Mouse (Mus musculus) E14TG2a.4 (cell line): ENCODE data around the gene 9230102O04Rik.

Source experiments
- H3K27me3 ChIP-seq: 2 replicates; pipeline ENCODE4 v1.6.1; 2014; ENCODE audit warnings: low read length, control low read depth; ENCODE audit not compliant: insufficient read depth
- H3K36me3 ChIP-seq: 2 replicates; pipeline ENCODE4 v1.6.1; 2014; ENCODE audit warnings: low read length, control low read depth; ENCODE audit not compliant: insufficient read depth
- H3K4me1 ChIP-seq: replicated peaks from 2 replicates; pipeline ENCODE4 v1.6.1; 2014; ENCODE audit warnings: low read depth, low read length, control low read depth
- H3K4me3 ChIP-seq: replicated peaks from 2 replicates; pipeline ENCODE4 v1.5.1; 2014; ENCODE audit warnings: mild to moderate bottlenecking, low read length
- H3K9me3 ChIP-seq: 2 replicates; pipeline ENCODE4 v1.6.1; 2014; ENCODE audit warnings: low read length, control low read depth
- CTCF ChIP-seq: conservative IDR thresholded peaks from 2 replicates; pipeline ENCODE4 v1.5.1; 2014; ENCODE audit warnings: low read length
- NANOG ChIP-seq: IDR thresholded peaks from 2 replicates; pipeline ENCODE4 v1.6.1; 2014; ENCODE audit warnings: borderline replicate concordance, low read length, mixed read lengths
- POU5F1 ChIP-seq: IDR thresholded peaks from 2 replicates; pipeline ENCODE4 v1.6.1; 2014; ENCODE audit warnings: low read length, borderline replicate concordance

The 9230102O04Rik gene

DNA sequence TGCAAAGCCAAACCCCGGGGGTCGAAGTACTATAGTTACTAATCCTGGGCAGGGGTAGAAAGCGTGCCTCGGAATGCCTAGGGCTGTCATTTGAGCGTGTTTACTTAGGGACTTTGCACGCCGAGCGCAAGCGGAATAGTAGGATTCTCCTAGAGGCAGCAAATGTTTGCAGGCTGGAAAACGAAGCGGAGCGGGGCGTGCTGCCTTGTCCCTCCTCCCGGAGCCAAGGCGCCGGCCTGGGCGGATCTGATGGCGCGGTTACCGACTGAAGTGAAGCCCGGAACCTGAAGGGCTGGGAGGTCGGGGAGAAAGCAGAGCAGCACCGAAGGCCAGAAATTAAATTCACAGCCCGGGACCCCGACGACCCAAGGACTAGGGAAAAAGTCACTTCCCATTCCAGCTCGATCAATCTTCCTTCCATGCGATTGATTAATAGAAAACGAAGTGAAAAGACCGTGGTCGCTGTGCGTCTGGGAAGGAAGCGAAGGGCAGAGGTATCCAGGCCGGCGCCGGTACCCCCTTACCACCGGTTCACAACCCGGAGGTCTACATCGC is 6.9 kb downstream of the 9230102O04Rik start:
- H3K4me3 ChIP-seq, result peak overlapping the region; percentile 51
- TF ChIP-seq POU5F1 (no peak), CTCF (no peak), NANOG (no peak)
- peaks cover 68% of the 10 kb centered on the region for H3K4me1 ChIP-seq
- no peaks in the 10 kb centered on the region for H3K36me3 ChIP-seq
- no peaks in the 10 kb centered on the region for H3K9me3 ChIP-seq
- peaks cover 98% of the 10 kb centered on the region for H3K27me3 ChIP-seq

- Histone ChIP-seq H3K4me1 (peaks cover 74% of the 10 kb centered on the region), H3K36me3 (no peaks in the 10 kb centered on the region), H3K9me3 (no peaks in the 10 kb centered on the region), H3K4me3 (peak overlapping the region; percentile 65), H3K27me3 (peaks cover 98% of the 10 kb centered on the region)
- TF ChIP-seq POU5F1 (no peak), NANOG (no peak), CTCF (no peak)
Measured at GRCm38 (mm10) chr2:9881611-9882023, 7.7 kb downstream of the 9230102O04Rik start.

GRCm38 (mm10) chr2:9881051-9881591 is 8.2 kb downstream of the 9230102O04Rik start, which contains the start of gene 4930412O13Rik:
TSS of gene 4930412O13Rik (plus strand) at chr2:9881252.
- Histone ChIP-seq H3K4me1 (peaks cover 77% of the 10 kb centered on the region), H3K4me3 (peak within 1 kb of the TSS; percentile 65), H3K27me3 (peaks cover 98% of the 10 kb centered on the region), H3K36me3 (no peaks in the 10 kb centered on the region), H3K9me3 (no peaks in the 10 kb centered on the region)
- TF ChIP-seq NANOG (no peak), POU5F1 (no peak), CTCF (no peak)

- TF ChIP-seq CTCF, result no peak
- no peak for TF ChIP-seq NANOG
- no peak for TF ChIP-seq POU5F1
- Histone ChIP-seq H3K4me1 (peaks cover 75% of the 10 kb centered on the region), H3K36me3 (no peaks in the 10 kb centered on the region), H3K27me3 (peaks cover 98% of the 10 kb centered on the region), H3K9me3 (no peaks in the 10 kb centered on the region), H3K4me3 (no peak overlapping the region)
Measured at GRCm38 (mm10) chr2:9880271-9880670, 9.1 kb downstream of the 9230102O04Rik start.

DNA sequence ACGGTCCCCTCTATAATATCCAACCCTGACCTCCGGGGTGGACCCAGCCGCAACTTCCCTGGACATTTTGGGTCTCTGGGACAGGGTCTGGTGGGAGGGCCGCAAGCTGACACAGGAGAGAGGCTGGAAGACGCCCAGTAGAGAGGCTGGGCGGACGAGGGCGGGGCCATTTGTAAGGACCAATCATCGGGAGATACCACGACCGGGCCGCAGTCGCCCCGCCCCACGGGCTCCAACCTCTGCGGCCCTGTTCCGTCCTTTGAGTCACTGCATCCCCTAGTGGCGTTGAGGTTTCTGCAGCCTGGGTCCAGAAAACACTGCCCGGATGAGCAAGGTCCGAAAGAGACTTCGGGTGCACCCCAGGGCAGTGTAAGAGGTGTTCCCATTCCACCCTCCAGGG is 9.8 kb downstream of the 9230102O04Rik start:
- peaks cover 98% of the 10 kb centered on the region for H3K27me3 ChIP-seq
- no peaks in the 10 kb centered on the region for H3K36me3 ChIP-seq
- TF ChIP-seq POU5F1 (no peak), CTCF (peak; percentile 84), NANOG (no peak)
- H3K9me3 ChIP-seq, result no peaks in the 10 kb centered on the region
- peak overlapping the region; percentile 76 for H3K4me3 ChIP-seq
- peaks cover 76% of the 10 kb centered on the region for H3K4me1 ChIP-seq

DNA sequence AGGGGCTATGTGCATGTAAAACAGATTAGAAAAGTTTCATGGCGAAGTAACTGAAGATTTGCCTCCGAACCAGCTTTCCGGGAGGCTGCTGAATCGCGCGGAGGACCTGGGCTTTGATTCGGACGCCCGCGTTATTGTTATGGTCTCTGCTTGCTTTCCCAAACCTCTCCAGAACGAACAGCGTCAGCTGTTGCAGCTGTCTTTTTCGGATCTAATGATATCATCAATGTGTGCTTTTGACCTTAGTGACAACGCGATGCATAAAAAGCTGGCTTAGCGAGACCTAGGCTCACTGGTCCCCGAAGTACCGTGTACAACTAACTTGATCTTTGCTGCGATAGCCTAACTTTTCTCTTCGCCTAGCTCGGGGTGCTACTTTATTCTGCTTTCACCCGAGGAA is 10.2 kb downstream of the 9230102O04Rik start:
- no peak for TF ChIP-seq CTCF
- no peak for TF ChIP-seq POU5F1
- TF ChIP-seq NANOG, result no peak
- Histone ChIP-seq H3K9me3 (no peaks in the 10 kb centered on the region), H3K36me3 (no peaks in the 10 kb centered on the region), H3K4me3 (peak overlapping the region; percentile 76), H3K4me1 (peaks cover 77% of the 10 kb centered on the region), H3K27me3 (peaks cover 98% of the 10 kb centered on the region)

DNA sequence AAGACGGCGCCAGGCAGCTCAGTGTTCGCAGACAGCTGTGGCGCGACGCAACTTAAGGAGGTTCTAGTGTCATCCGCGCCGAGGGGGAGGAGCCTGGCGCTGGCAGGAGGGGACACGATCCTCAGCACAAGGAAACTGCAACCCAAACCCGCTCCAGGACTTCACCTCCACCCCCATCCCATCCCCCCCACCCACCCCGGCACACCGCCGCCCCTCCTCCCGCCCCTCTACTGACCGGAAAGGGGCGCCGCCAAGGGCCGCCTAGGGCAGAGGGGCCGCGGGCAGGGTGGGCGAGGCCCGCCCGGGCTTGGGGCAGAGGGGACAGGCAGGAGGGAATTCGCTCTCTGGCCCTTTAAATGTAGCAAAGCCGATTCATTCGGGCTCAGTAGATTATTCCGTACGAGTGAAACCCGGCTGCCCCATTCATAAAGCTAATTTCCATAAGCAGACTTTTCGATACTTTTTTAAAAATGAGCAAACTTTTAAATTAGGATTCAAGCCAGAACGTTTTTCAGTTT is 10.7 kb downstream of the 9230102O04Rik start:
- Histone ChIP-seq H3K27me3 (peaks cover 98% of the 10 kb centered on the region), H3K36me3 (no peaks in the 10 kb centered on the region), H3K4me1 (peaks cover 78% of the 10 kb centered on the region), H3K9me3 (no peaks in the 10 kb centered on the region), H3K4me3 (peak overlapping the region; percentile 76)
- TF ChIP-seq POU5F1 (no peak), CTCF (no peak), NANOG (no peak)

GRCm38 (mm10) chr2:9877966-9878563 is 11.3 kb downstream of the 9230102O04Rik start:
- peaks cover 98% of the 10 kb centered on the region for H3K27me3 ChIP-seq
- no peaks in the 10 kb centered on the region for H3K36me3 ChIP-seq
- TF ChIP-seq CTCF, result no peak
- no peak for TF ChIP-seq POU5F1
- no peak for TF ChIP-seq NANOG

GRCm38 (mm10) chr2:9877326-9877690 is 12.0 kb downstream of the 9230102O04Rik start:
- Histone ChIP-seq H3K9me3 (no peaks in the 10 kb centered on the region), H3K36me3 (no peaks in the 10 kb centered on the region), H3K4me3 (peak overlapping the region; percentile 76), H3K27me3 (peaks cover 98% of the 10 kb centered on the region), H3K4me1 (peaks cover 72% of the 10 kb centered on the region)
- no peak for TF ChIP-seq POU5F1
- no peak for TF ChIP-seq NANOG
- TF ChIP-seq CTCF, result no peak

More at GRCm38 (mm10) chr2:9877966-9878563, 11.3 kb downstream of the 9230102O04Rik start:
- H3K4me3 ChIP-seq, result peak overlapping the region; percentile 76
- H3K4me1 ChIP-seq, result peaks cover 73% of the 10 kb centered on the region
- H3K9me3 ChIP-seq, result no peaks in the 10 kb centered on the region
